Mouse (Mus musculus) cerebellum, adult 2 months (tissue): ENCODE data around the gene Msrb1. TPM values are rescaled to one million over a fixed set of nuclear protein-coding genes. Genes with fewer than 3 reads are reported as not detected.
A peak's percentile ranks its signal among the peaks of the same experiment; 100 is the strongest.

Experiments
- DNase-seq, 2 experiments: peaks; one replicate each; pipeline ENCODE4 v3.0.0; 2021
- H3K27ac ChIP-seq: fragments of 200-500 bp; 2 replicates; pipeline ENCODE4 v1.5.1; 2012; ENCODE audit warnings: low read length, control low read depth, inconsistent platforms; ENCODE audit not compliant: insufficient read depth
- H3K27me3 ChIP-seq: fragments of 200-500 bp; 2 replicates; pipeline ENCODE4 v1.6.1; 2012; ENCODE audit warnings: inconsistent platforms, mild to moderate bottlenecking, low read length, moderate library complexity; ENCODE audit not compliant: control insufficient read depth, insufficient read depth
- H3K4me1 ChIP-seq: fragments of 200-500 bp; 2 replicates; pipeline ENCODE4 v1.6.1; 2011; ENCODE audit warnings: low read length; ENCODE audit not compliant: control insufficient read depth, insufficient read depth
- H3K4me3 ChIP-seq: fragments of 200-500 bp; replicated peaks from 2 replicates; pipeline ENCODE3; 2011; ENCODE audit warnings: mild to moderate bottlenecking, low read depth, low read length, control low read depth; ENCODE audit not compliant: insufficient read depth
- CTCF ChIP-seq: fragments of 200-500 bp; IDR thresholded peaks from 2 replicates; pipeline ENCODE4 v1.5.1; 2011; ENCODE audit warnings: low read depth, mild to moderate bottlenecking, control low read depth, low read length, moderate library complexity, borderline replicate concordance; ENCODE audit not compliant: insufficient read depth
- POLR2A ChIP-seq: fragments of 200-500 bp; IDR thresholded peaks from 2 replicates; pipeline ENCODE4 v1.6.1; 2011; ENCODE audit warnings: low read length, control low read depth, borderline replicate concordance; ENCODE audit not compliant: insufficient read depth
- WGBS: fragments of 180-500 bp; shearing (Covaris S2); methylation state at CpG from one replicate; pipeline ENCODE4 v1.1.7; 2018; 5-methylcytosine and 5-hydroxymethylcytosine counted together
- polyA plus RNA-seq: library from polyadenylated mRNA; depleted of rRNA; stranded (reverse); fragments of >200 nt; gene quantifications from 2 replicates; pipeline ENCODE4 v1.2.3, GENCODE M21; 2012

Msrb1 gene
- polyA plus RNA-seq, 1 experiment: 66.8 TPM

DNA sequence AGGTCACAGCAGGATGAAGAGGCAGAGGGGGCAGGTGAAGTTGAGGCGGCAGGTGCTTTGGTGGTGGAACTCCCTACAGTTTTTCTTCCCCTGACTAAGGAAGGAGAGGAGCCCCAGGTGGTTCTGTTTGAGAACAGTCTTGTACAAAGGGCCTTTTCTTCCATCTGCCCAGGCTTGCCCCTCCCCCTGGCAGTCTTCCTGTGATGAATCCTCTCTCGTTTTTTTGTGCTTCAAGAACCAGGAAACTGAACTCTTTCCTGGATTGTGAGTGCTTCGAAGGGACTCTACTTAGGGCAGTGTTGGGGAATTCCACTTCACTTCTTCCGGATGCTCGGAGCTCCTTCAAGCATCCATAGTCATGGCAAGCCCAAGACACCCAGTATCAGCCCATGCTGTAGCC lies 38.5 kb upstream of the Msrb1 start:
- Histone ChIP-seq H3K4me1 (no peaks in the 10 kb centered on the region), H3K27me3 (no peaks in the 10 kb centered on the region), H3K27ac (no peak overlapping the region), H3K4me3 (no peak overlapping the region)
- WGBS: 23% methylated on average over 5 of the region's 5 CpGs
- DNase-seq: no peak
- TF ChIP-seq POLR2A: no peak
- no peak for TF ChIP-seq CTCF

DNA sequence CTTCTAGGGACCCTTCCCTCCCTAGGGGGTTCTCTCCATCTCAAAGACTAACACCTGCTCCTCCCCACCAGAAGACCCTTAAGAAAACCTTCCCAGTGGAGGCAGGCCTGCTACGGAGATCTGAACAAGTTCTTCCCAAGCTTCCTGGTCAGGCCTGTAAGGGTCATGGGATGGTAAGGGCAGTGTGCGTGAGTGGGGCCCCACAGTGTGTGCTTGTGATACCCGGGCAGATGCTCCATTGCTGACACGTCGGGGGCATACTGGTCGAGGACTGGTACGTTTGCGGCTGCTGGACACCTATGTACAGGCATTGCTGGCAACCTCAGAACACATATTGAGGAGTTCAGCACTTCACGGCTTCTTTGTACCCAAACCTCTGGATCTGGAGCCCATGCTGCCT lies 37.7 kb upstream of the Msrb1 start:
- H3K4me1 ChIP-seq: no peaks in the 10 kb centered on the region
- no peak overlapping the region for H3K27ac ChIP-seq
- no peak overlapping the region for H3K4me3 ChIP-seq
- no peaks in the 10 kb centered on the region for H3K27me3 ChIP-seq
- WGBS: 64% methylated on average over 9 of the region's 9 CpGs
- DNase-seq: no peak
- no peak for TF ChIP-seq CTCF
- no peak for TF ChIP-seq POLR2A

DNA sequence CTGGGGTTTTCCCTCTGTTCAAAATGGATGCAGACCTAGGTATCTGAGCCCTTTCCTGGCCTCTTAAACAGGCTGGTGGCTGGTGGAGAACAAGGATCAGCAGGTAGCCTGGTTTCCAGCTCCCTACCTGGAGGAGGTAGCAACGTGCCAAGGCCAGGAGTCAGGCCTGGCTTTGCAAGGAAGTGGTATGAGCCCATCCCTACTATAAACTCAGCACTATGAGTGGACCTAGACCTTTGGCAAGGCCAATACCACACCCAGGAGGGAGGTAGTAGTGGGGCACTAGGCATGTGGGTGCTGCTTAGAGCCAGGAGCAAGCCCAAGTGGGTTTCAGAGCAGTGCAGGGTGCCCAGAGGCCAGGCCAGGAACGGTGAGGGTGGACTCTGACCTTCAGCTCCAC lies 37.0 kb upstream of the Msrb1 start:
- DNase-seq: no peak
- no peak overlapping the region for H3K4me3 ChIP-seq
- no peak overlapping the region for H3K27ac ChIP-seq
- TF ChIP-seq CTCF: no peak
- TF ChIP-seq POLR2A: no peak
- no peaks in the 10 kb centered on the region for H3K27me3 ChIP-seq
- no peaks in the 10 kb centered on the region for H3K4me1 ChIP-seq
- 74% methylated on average over 2 of the region's 2 CpGs for WGBS

DNA sequence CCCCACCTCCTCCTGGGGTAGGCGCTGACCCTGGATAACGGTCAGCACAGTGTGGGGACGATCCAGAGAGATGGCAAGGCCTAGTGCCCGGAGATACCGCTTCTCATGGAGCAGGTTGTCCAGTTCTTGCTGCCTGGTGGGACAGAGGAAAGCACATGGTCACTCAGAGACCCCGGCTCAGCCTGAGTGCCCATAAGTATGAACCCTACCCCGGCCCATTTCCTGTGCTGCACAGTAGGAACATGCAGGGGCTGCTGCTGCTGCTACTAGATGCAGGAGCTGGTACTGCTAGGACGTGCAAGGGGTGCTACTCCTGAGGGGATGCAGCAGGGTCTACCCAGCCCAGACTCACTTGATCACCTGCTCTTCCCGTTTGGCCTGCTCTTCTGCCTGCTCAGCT lies 35.2 kb upstream of the Msrb1 start:
- Histone ChIP-seq H3K27me3 (no peaks in the 10 kb centered on the region), H3K4me1 (no peaks in the 10 kb centered on the region), H3K27ac (no peak overlapping the region), H3K4me3 (no peak overlapping the region)
- no peak for TF ChIP-seq POLR2A
- no peak for TF ChIP-seq CTCF
- 89% methylated on average over 9 of the region's 9 CpGs for WGBS
- DNase-seq: no peak

DNA sequence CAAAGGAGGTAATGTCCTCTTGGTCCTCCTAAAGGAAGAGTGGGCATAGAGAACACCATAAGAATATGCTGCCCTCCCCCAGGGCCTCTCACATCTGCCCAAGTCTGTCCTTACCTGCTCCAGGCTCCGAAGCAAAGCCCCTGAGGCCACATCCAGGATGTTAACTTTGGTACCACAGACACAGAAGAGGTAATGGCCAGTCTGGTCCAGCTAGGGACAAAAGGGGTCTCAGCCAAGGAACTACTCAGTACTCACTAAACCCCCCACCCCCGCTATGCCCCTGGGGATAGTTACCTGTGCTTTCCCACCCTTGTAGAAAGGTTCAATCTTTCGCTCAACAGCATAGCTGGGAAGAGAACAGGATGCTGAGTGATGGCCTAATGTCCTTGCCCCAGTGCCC lies 30.6 kb upstream of the Msrb1 start:
- TF ChIP-seq POLR2A (no peak), CTCF (no peak)

DNA sequence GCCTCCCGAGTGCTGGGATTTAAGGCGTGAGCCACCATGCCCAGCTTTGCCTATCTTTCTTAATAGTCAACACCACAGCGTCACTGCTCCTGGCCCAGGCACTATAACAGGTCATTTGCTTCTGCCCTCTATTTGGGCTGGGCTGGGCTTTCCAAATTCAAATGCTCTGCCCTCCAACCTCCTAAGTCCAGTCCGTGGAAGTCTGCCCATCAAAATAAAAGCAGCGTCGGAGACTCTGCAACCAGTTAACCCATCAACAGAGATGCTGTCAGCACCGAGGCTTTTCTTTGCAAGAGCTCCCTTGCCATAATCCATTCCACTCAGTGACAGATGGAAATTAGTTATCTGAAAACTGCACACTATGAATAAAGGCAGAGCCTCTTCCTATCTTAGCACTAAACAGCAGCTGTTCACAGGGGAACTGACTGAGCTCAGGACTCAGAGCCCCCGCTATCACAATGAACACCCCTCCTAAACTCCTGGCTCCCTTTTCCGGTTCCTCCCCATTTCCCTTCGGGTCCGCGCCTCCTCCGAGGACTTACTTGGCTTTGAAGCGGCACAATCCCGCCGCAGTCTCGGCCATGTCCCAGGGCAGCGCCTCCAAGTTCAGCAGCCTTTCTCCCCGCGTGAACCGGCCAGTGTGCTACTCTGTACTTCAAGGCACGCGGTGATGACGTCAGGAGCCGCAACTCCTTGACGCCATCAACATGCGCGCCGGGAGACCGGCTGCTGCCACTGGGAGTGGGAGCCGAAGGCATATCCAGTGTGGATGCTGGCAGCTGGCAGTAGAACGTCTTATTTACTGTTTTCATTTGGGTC lies 29.3 kb upstream of the Msrb1 start, which contains the start of gene Tbl3:
Gene Tbl3, minus strand, starts transcription at position 679 of the 819 bp plus-strand sequence.
- TF ChIP-seq CTCF: no peak
- TF ChIP-seq POLR2A: peak; percentile 95
- Histone ChIP-seq H3K27ac (peak within 1 kb of the TSS; percentile 26; the same call in 1 of the 2 replicates), H3K4me3 (peak within 1 kb of the TSS; percentile 82), H3K4me1 (no peaks in the 10 kb centered on the region), H3K27me3 (no peaks in the 10 kb centered on the region)
- WGBS: 3% methylated on average over 32 of the region's 32 CpGs
- peak; percentile 94 to 95 for DNase-seq

More for the DNA sequence above, 30.6 kb upstream of the Msrb1 start:
- no peaks in the 10 kb centered on the region for H3K27me3 ChIP-seq
- no peak overlapping the region for H3K4me3 ChIP-seq
- no peaks in the 10 kb centered on the region for H3K4me1 ChIP-seq
- DNase-seq: no peak
- 96% methylated on average over 3 of the region's 3 CpGs for WGBS
- no peak overlapping the region for H3K27ac ChIP-seq

DNA sequence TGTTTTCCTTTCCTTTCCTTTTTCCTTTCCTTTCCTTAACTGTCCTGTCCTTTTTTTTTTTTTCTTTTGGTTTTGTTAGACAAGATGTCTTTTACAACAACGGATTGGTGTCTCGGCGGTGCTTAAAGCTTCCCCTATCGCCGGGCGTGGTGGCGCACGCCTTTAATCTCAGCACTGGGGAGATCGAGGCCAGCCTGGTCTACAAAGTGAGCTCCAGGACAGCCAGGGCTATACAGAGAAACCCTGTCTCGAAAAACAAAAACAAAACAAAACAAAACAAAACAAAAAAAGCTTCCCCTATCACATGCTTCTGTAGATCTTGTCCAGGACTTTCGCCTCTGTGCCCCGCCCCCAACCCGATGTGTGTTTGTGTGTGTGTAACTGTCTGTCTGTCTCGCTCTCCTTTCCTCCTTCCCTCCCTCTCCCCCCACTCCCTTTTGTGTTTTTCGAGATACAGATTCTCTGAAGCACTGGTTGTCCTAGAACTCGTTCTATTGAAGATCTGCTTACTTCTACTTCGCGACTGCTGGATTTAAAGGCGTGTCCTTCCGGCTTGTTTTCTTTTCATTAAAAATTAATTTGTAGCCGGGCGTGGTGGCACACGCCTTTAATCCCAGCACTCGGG lies 28.5 kb upstream of the Msrb1 start:
- Histone ChIP-seq H3K27ac (no peak overlapping the region; the same call in 1 of the 2 replicates), H3K4me3 (peak overlapping the region; percentile 82), H3K4me1 (no peaks in the 10 kb centered on the region), H3K27me3 (no peaks in the 10 kb centered on the region)
- WGBS: 3% methylated on average over 24 of the region's 24 CpGs
- TF ChIP-seq CTCF (no peak), POLR2A (no peak)
- no peak for DNase-seq

DNA sequence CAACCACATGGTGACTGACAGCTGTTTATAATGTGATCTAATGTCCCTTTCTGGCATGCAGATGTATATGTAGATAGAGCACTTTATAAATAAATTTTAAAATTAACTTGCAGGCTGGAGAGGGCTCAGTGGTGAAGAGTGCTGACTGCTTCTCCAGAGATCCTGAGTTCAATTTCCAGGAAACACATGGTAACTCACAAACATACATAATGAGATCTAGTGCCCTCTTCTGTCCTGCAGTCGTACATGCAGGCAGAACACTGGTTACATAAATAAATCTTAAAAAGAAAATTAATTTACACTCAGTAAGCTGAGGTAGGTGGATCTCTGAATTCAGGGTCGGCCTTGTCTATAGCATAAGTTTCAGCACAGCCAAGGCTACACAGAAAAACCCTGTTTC lies 27.8 kb upstream of the Msrb1 start:
- Histone ChIP-seq H3K4me1 (no peaks in the 10 kb centered on the region), H3K4me3 (no peak overlapping the region), H3K27me3 (no peaks in the 10 kb centered on the region), H3K27ac (no peak overlapping the region)
- 27% methylated on average over 2 of the region's 2 CpGs for WGBS
- no peak for TF ChIP-seq POLR2A
- TF ChIP-seq CTCF: no peak
- DNase-seq: no peak
